Mouse (Mus musculus) cortical plate, adult 2 months (tissue): ENCODE measurements around the gene Vmo1.

Experiments
- CTCF ChIP-seq: fragments of 200-500 bp; IDR thresholded peaks from 2 replicates; pipeline ENCODE4 v1.5.1; 2011; ENCODE audit warnings: mild to moderate bottlenecking, control low read depth, low read length; ENCODE audit not compliant: insufficient read depth; ENCODE audit errors: extremely low read depth
- POLR2A ChIP-seq: fragments of 200-500 bp; IDR thresholded peaks from 2 replicates; pipeline ENCODE4 v1.6.1; 2011; ENCODE audit warnings: mild to moderate bottlenecking, low read length, control low read depth; ENCODE audit not compliant: insufficient read depth; ENCODE audit errors: extremely low read depth

- TF ChIP-seq POLR2A (peak; percentile 47; the same call in 1 of the 2 replicates), CTCF (peak; percentile 39)
Measured at GRCm38 (mm10) chr11:70539877-70540587, 25.6 kb upstream of the Vmo1 start, which contains the start of gene Pld2.
